Mouse (Mus musculus) C2C12 (cell line): ENCODE measurements around the gene P4ha1.
A peak's percentile ranks its signal among the peaks of the same experiment; 100 is the strongest.

Experiments
- CEBPB ChIP-seq: IDR thresholded peaks from one replicate; pipeline ENCODE4 v1.6.1; 2011; ENCODE audit warnings: low read depth, mild to moderate bottlenecking, control low read depth, moderate library complexity
- CTCF ChIP-seq: IDR thresholded peaks from one replicate; pipeline ENCODE4 v1.5.1; 2011; ENCODE audit not compliant: control insufficient read depth, insufficient read depth, insufficient read length
- FOSL1 ChIP-seq: IDR thresholded peaks from one replicate; pipeline ENCODE4 v1.8.0; 2011; ENCODE audit warnings: mild to moderate bottlenecking, low read length; ENCODE audit not compliant: poor library complexity, insufficient read depth, severe bottlenecking
- MAX ChIP-seq: IDR thresholded peaks from one replicate; pipeline ENCODE4 v1.6.1; 2011; ENCODE audit warnings: mild to moderate bottlenecking, control low read depth
- MYOD1 ChIP-seq: IDR thresholded peaks from one replicate; pipeline ENCODE4 v1.6.1; 2011; ENCODE audit warnings: low read depth; ENCODE audit not compliant: control insufficient read depth, insufficient read length
- MYOG ChIP-seq: IDR thresholded peaks from one replicate; pipeline ENCODE4 v1.6.1; 2011; ENCODE audit not compliant: control insufficient read depth, insufficient read length; ENCODE audit errors: extremely low read depth
- USF1 ChIP-seq: IDR thresholded peaks from one replicate; pipeline ENCODE4 v1.6.1; 2011; ENCODE audit warnings: low read depth, mild to moderate bottlenecking, control low read depth, moderate library complexity

GRCm38 (mm10) chr10:59292558-59292957 is 30.5 kb upstream of the P4ha1 start:
- peak; percentile 83 for TF ChIP-seq CTCF
- TF ChIP-seq MYOG = no peak
- no peak for TF ChIP-seq USF1
- TF ChIP-seq FOSL1 = no peak
- no peak for TF ChIP-seq CEBPB
- TF ChIP-seq MAX = peak; percentile 85
- TF ChIP-seq MYOD1 = no peak
